In genomic region chr2:163309376-163309775, GRCm38 (mm10) we compare ENCODE assay signal across 14 mouse cellular contexts.
DNase-seq lines count a peak whose midpoint lies in the region.
"Had no signal": no experiment of that assay in that cellular context is flagged by ENCODE, and none has a peak within 500 bp of the region (broad histone marks: within the 10 kb centered on the region; RNA-seq: fewer than 3 reads in every experiment).

No protein-coding gene starts in this region.

- peak; percentile 57 to 81 for DNase-seq in left cerebral cortex, postnatal 14 days (ENCODE audit: low spot score in 2 of 2)
- no peak for DNase-seq in left cerebral cortex, postnatal 4 days
- DNase-seq in frontal cortex, postnatal 10 days (ENCODE audit: low spot score in 2 of 2) = peak; percentile 19 to 33
- DNase-seq in left cerebral cortex, postnatal 25 days (ENCODE audit: low spot score in 2 of 2) = peak; percentile 71 to 82
- peak; percentile 75 for DNase-seq in telencephalon, adult 2 months (ENCODE audit: low read depth, low spot score)
- no peak for DNase-seq in heart, postnatal 4 days
- no peak for DNase-seq in adrenal gland, postnatal 25 days
- DNase-seq: cerebellum, adult 9-11 months; gastrocnemius, postnatal 14 days; heart, postnatal 36 days; kidney, postnatal 10 days; liver, embryonic 13.5 days; lung, postnatal 10 days; thymus, adult 2 months had no signal

- intact Hi-C loops in left cerebral cortex, postnatal 14 days (cut with DNase I) = loop anchor here (10.0 kb wide), 1 partner anchor 65 kb away; no protein-coding TSS in a partner anchor
- intact Hi-C loops in left cerebral cortex, postnatal 4 days (cut with DNase I) = no loop called here
- intact Hi-C loops in left cerebral cortex, postnatal 25 days (cut with DNase I) = no loop called here

Comparison
In these comparisons a context has a peak if more than half of its experiments do, and no peak if none do; other contexts are left out.
1. DNase-seq: peak in left cerebral cortex, postnatal 14 days (2 of 2), frontal cortex, postnatal 10 days (2 of 2), left cerebral cortex, postnatal 25 days (2 of 2) and telencephalon, adult 2 months (single experiment); none in left cerebral cortex, postnatal 4 days (single experiment), heart, postnatal 4 days (single experiment) and adrenal gland, postnatal 25 days (single experiment).